Mouse (Mus musculus): ENCODE data around the gene Atp6v0c. TPM values are rescaled to one million over a fixed set of nuclear protein-coding genes. Genes with fewer than 3 reads are reported as not detected.

Atp6v0c gene
- polyA plus RNA-seq (2012; rRNA removed) = 1,667 and 1,726 TPM in 2 replicates

GRCm38 (mm10) chr17:24169317-24170065 is at the start of gene Atp6v0c:
Atp6v0c (minus strand) TSS chr17:24169702.

GRCm38 (mm10) chr17:24209043-24209915 is 39.8 kb upstream of the Atp6v0c start, which contains the start of gene Ntn3:
Ntn3 (minus strand) TSS chr17:24209531.

DNA sequence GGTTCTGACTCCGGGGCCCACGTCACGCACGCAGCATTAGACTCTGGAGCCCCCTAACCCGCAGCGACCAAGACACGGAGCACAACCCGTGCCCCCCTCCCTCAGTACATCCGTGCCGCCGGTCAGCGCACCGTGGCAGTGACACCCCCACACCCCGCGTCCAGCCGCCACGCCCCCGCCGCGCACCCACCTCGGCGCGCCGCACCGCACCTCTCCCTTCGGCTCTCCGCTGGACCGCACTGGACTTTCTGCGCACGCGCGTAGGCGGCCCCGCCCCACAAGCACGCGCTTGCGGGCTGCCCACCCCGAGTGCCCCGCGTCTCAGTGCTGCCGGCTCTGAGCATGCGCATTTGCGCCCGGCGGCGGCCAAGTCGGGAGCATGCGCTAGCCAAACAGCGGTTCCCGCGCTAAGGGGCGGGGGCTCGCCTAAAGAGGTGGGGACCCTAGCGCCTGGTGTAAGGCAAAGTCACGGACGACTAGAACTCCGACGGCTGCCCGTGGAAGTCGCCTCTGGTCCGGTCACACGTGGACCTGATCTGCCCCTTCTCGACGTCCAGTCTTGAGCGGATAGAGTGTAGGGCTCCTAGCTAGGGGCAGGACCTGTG is 35.9 kb upstream of the Atp6v0c start, which contains the start of gene Tbc1d24:
TSS of gene Tbc1d24 (minus strand) at position 279 of the 605 bp plus-strand sequence.

GRCm38 (mm10) chr17:24163176-24163962 is 6.1 kb downstream of the Atp6v0c start, which contains the start of gene Amdhd2:
Amdhd2 (minus strand) TSS chr17:24163766.

GRCm38 (mm10) chr17:24150824-24151223 is 18.7 kb downstream of the Atp6v0c start, which contains the start of gene Pdpk1:
Pdpk1 (minus strand) TSS chr17:24150924.

Other genes starting within 250 kb of the Atp6v0c start
- not detected in 2 replicates for gene Sbp, start 228.0 kb downstream of the Atp6v0c start, polyA plus RNA-seq (2012; rRNA removed)
- gene Sbpl, start 214.4 kb downstream of the Atp6v0c start, polyA plus RNA-seq (2012; rRNA removed) = not detected in 2 replicates
- gene Prss30, start 189.1 kb downstream of the Atp6v0c start, polyA plus RNA-seq (2012; rRNA removed) = 0.45 and 0.56 TPM in 2 replicates
- 3.5 TPM in 1 of 2 replicates, not detected in the other for gene Prss22, start 171.6 kb downstream of the Atp6v0c start, polyA plus RNA-seq (2012; rRNA removed)
- gene Prss27, start 131.6 kb downstream of the Atp6v0c start, polyA plus RNA-seq (2012; rRNA removed) = 11.0 TPM in 1 of 2 replicates, not detected in the other
- gene Kctd5, start 96.2 kb downstream of the Atp6v0c start, polyA plus RNA-seq (2012; rRNA removed) = 76.6 and 78.1 TPM in 2 replicates
- 28.3 and 29.4 TPM in 2 replicates for gene Pdpk1, start 18.8 kb downstream of the Atp6v0c start, polyA plus RNA-seq (2012; rRNA removed)
- gene Amdhd2, start 5.9 kb downstream of the Atp6v0c start, polyA plus RNA-seq (2012; rRNA removed) = 28.0 and 29.8 TPM in 2 replicates
- gene Tbc1d24, start 35.9 kb upstream of the Atp6v0c start, polyA plus RNA-seq (2012; rRNA removed) = 79.0 and 83.0 TPM in 2 replicates
- 9.5 and 9.8 TPM in 2 replicates for gene Ntn3, start 39.8 kb upstream of the Atp6v0c start, polyA plus RNA-seq (2012; rRNA removed)
- 22.1 and 22.9 TPM in 2 replicates for gene Tedc2, start 51.1 kb upstream of the Atp6v0c start, polyA plus RNA-seq (2012; rRNA removed)
- 9.5 and 10.0 TPM in 2 replicates for gene Ccnf, start 81.8 kb upstream of the Atp6v0c start, polyA plus RNA-seq (2012; rRNA removed)
- 1.2 TPM in 2 replicates for gene Abca17, start 181.4 kb upstream of the Atp6v0c start, polyA plus RNA-seq (2012; rRNA removed)
- gene Abca3, start 182.2 kb upstream of the Atp6v0c start, polyA plus RNA-seq (2012; rRNA removed) = 51.3 and 52.5 TPM in 2 replicates
- gene Rnps1, start 244.9 kb upstream of the Atp6v0c start, polyA plus RNA-seq (2012; rRNA removed) = 342 and 369 TPM in 2 replicates

Measured in central nervous system, embryonic 18 days (tissue).